Mouse (Mus musculus) erythroblast, embryonic 14.5 days (primary cell): ENCODE measurements around the gene Ccdc124. TPM values are rescaled to one million over a fixed set of nuclear protein-coding genes. Genes with fewer than 3 reads are reported as not detected.

Experiments
- H3K27me3 ChIP-seq: 2 replicates; pipeline ENCODE4 v1.6.1; 2012; ENCODE audit warnings: inconsistent platforms; ENCODE audit not compliant: control insufficient read depth
- H3K36me3 ChIP-seq: 2 replicates; pipeline ENCODE4 v1.6.1; 2012; ENCODE audit warnings: mild to moderate bottlenecking, inconsistent platforms; ENCODE audit not compliant: control insufficient read depth
- H3K4me1 ChIP-seq: 2 replicates; pipeline ENCODE4 v1.6.1; 2012; ENCODE audit warnings: inconsistent platforms; ENCODE audit not compliant: control insufficient read depth
- H3K4me3 ChIP-seq: replicated peaks from 2 replicates; pipeline ENCODE3; 2012; ENCODE audit warnings: moderate library complexity, mild to moderate bottlenecking, inconsistent platforms
- H3K9me3 ChIP-seq: 2 replicates; pipeline ENCODE4 v1.6.1; 2012; ENCODE audit warnings: low read length, inconsistent platforms, mixed read lengths; ENCODE audit not compliant: control insufficient read depth
- GATA1 ChIP-seq: IDR thresholded peaks from 2 replicates; pipeline ENCODE4 v1.6.1; 2012; ENCODE audit warnings: low read length, inconsistent platforms, mixed read lengths
- TAL1 ChIP-seq: IDR thresholded peaks from 3 replicates; pipeline ENCODE4 v1.6.1; 2012; ENCODE audit warnings: low read length, inconsistent platforms, mixed read lengths
- polyA plus RNA-seq: library from polyadenylated mRNA; stranded (reverse); fragments of >175 nt; gene quantifications from 2 replicates; pipeline ENCODE4 v1.2.3, GENCODE M21; 2012

The Ccdc124 gene
- polyA plus RNA-seq = 37.3 and 38.8 TPM in 2 replicates

DNA sequence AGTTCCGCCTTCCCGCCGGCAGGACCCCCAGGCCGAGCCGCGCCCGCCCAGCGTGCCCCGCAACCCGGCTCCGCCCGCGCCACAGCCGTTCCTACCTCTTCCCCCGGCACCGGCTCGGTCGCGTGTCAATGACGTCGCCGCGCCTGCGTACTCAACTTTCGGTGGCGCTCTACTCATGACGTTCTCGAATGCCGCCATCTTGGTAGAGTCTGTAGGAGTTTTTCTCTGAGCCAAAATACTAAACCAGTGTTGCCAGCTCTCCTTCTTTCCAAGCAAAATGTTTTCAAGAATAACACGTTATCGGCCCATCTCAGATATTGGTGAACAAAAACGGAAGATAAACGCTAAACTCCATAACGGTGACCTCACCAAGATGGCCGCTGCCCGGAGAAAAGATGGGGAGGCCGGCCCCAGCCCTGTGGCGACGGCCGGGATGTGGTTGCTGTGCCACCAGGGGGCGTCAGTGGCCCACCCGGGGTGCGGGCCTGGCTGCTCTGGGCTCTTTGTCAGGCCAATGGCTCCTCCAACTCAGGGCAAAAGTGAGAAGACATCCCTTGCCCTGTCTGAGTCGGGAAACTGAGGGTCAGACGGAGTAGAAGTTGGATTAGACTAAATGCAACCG lies at the start of gene Ccdc124:
Ccdc124 (minus strand) TSS at position 572 of the 622 bp plus-strand sequence.
- peaks cover 18% of the 10 kb centered on the region for H3K36me3 ChIP-seq
- peaks cover 5% of the 10 kb centered on the region for H3K27me3 ChIP-seq
- H3K9me3 ChIP-seq = no peaks in the 10 kb centered on the region
- TF ChIP-seq GATA1 (no peak), TAL1 (no peak)
- peak within 1 kb of the TSS; percentile 89 for H3K4me3 ChIP-seq
- peaks cover 63% of the 10 kb centered on the region for H3K4me1 ChIP-seq

DNA sequence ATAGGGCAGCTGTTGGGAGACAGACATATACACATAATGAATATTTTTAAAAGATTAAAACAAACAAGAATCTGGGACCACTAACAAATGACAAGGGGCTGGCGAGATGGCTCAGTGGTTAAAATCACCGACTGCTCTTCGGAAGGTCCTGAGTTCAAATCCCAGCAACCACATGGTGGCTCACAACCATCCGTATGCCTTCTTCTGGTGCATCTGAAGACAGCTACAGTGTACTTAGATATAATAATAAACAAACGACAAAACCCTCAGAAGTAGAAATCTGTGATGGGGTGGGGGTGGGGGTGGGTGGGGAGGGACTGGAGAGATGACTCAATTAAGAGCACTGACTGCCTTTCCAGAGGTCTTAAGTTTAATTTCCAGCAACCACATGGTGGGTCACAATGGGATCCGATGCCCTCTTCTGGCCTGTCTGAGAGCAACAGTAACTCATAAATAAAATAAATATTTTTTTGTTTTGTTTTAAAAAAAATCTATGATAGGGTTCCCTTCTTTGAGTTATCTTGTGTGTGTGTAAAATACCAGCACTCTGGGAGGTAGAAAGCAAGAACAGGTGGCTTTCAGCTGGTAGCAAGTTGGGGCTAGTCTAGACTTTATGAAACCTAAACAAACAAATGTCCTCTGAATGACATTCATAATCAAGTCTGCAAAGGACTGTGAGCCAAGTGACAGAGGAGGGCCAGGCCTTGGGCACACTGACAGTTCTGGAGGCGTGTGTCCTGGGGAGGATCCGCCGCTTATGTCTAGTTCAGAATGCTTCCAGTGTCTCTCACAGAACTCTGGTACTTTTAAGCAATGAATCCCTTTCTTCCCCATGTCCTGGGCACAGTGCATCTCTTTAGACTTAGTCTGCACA lies 46.6 kb upstream of the Ccdc124 start:
- Histone ChIP-seq H3K27me3 (no peaks in the 10 kb centered on the region), H3K4me3 (no peak overlapping the region), H3K9me3 (no peaks in the 10 kb centered on the region), H3K36me3 (peaks cover 38% of the 10 kb centered on the region), H3K4me1 (no peaks in the 10 kb centered on the region)
- TF ChIP-seq GATA1 (no peak), TAL1 (no peak)

DNA sequence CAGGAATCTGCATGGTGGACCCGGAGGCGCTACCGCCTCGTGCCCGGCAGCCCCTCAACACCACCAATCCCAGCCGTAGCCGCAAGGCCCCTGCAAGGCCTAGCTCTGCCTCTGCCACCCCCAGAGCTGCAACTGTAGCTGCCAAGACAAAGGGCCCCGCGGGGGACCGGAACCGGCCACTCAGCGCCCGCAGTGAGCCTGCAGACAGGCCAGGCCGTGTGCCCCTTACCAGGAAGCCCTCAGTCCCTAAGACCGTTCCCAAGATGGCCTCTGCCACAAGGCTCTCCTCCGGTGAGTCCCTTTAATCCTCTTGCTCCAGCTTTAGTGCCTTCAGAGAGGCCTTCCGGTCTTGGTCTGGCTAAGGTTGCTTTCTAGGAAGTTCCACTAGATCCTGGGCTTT lies 41.0 kb upstream of the Ccdc124 start:
- peaks cover 2% of the 10 kb centered on the region; the same call in 1 of the 2 replicates for H3K4me1 ChIP-seq
- no peak overlapping the region for H3K4me3 ChIP-seq
- H3K9me3 ChIP-seq = peaks cover 2% of the 10 kb centered on the region
- no peaks in the 10 kb centered on the region for H3K27me3 ChIP-seq
- TF ChIP-seq GATA1 (no peak), TAL1 (no peak)
- peaks cover 84% of the 10 kb centered on the region for H3K36me3 ChIP-seq

DNA sequence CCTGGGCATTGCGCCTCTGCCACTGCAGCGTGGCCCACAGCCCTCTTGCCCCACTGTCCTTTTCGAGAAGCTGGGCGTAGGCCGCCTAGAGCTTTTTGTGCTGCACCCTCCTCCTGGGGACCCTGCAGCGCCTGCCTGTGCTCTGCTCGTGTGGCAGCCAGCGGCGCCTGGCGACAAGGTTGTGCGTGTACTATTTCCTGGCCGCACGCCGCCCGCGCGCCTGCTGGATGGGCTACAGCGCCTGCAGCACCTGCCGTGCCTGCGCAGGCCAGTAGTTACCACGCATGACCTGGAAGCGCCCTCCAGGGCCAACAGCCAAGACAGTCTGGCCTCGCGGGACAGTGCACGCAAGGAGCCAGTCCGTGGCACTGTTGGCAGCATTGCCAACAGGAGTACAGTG lies 39.8 kb upstream of the Ccdc124 start:
- TF ChIP-seq TAL1 (no peak), GATA1 (no peak)
- peaks cover 6% of the 10 kb centered on the region for H3K4me1 ChIP-seq

DNA sequence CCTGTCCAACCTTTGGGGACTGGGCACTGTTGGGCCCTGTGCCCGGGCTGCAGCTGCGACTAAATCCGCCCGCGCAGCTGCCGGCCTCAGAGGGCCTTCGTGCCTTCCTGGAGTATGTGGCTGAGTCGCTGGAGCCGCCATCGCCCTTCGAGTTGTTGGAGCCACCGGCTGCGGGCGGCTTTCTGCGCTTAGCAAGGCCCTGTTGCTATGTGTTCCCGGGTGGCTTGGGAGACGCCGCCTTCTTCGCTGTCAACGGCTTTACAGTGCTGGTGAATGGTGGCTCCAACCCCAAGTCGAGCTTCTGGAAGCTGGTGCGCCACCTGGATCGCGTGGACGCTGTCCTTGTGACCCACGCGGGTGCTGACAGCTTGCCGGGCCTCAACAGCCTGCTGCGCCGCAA lies 39.2 kb upstream of the Ccdc124 start:
- Histone ChIP-seq H3K27me3 (no peaks in the 10 kb centered on the region), H3K4me1 (peaks cover 6% of the 10 kb centered on the region), H3K9me3 (peaks cover 2% of the 10 kb centered on the region), H3K4me3 (no peak overlapping the region), H3K36me3 (peaks cover 79% of the 10 kb centered on the region)
- TF ChIP-seq GATA1 = no peak
- TF ChIP-seq TAL1 = no peak

More for the DNA sequence above, 39.8 kb upstream of the Ccdc124 start:
- H3K36me3 ChIP-seq = peaks cover 84% of the 10 kb centered on the region
- no peaks in the 10 kb centered on the region for H3K27me3 ChIP-seq
- no peak overlapping the region for H3K4me3 ChIP-seq
- H3K9me3 ChIP-seq = peaks cover 2% of the 10 kb centered on the region

DNA sequence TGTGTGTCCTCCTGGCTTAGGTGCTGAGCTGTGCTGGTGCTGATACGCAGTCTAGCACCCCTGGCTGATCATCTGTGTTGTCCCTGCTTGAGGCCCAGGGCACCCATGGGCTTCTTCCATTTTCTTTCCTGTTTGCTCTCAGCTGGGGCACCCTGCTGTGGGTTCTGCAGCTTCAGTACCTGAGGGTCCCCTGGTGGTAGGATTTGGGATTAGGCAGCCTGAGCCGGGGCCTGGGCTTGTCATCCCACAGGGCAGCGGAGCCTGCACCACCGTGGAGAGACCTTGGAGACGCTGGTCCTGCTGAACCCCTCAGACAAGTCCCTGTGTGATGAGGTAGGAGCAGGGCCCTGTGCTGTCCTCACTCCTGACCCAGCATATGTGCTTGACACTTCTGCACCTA lies 37.9 kb upstream of the Ccdc124 start:
- no peaks in the 10 kb centered on the region for H3K27me3 ChIP-seq
- no peak overlapping the region for H3K4me3 ChIP-seq

DNA sequence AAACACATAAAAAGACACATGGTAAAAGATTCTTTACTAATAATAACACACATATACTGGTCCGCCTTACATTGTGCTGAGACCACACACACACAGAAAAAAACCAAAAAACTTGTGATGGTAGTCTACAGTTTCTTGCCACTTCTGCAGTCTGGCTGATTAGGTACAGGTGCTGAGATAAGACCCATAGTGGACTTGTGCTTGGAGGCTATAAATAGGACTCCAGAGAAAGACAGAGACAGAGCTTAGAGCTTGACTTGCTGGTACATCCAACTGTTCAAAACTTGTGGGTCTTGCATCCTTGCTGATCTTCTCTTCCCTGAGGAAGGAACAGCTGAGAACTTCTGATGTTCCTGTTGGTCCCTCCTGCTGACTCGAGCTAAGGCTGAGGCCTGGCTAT lies 33.8 kb upstream of the Ccdc124 start:
- Histone ChIP-seq H3K27me3 (peaks cover 7% of the 10 kb centered on the region), H3K9me3 (no peaks in the 10 kb centered on the region), H3K4me3 (no peak overlapping the region), H3K4me1 (peaks cover 36% of the 10 kb centered on the region), H3K36me3 (peaks cover 28% of the 10 kb centered on the region)
- no peak for TF ChIP-seq GATA1
- TF ChIP-seq TAL1 = no peak

More for the DNA sequence above, 37.9 kb upstream of the Ccdc124 start:
- Histone ChIP-seq H3K36me3 (peaks cover 69% of the 10 kb centered on the region), H3K4me1 (peaks cover 19% of the 10 kb centered on the region), H3K9me3 (peaks cover 2% of the 10 kb centered on the region)
- no peak for TF ChIP-seq GATA1
- no peak for TF ChIP-seq TAL1

DNA sequence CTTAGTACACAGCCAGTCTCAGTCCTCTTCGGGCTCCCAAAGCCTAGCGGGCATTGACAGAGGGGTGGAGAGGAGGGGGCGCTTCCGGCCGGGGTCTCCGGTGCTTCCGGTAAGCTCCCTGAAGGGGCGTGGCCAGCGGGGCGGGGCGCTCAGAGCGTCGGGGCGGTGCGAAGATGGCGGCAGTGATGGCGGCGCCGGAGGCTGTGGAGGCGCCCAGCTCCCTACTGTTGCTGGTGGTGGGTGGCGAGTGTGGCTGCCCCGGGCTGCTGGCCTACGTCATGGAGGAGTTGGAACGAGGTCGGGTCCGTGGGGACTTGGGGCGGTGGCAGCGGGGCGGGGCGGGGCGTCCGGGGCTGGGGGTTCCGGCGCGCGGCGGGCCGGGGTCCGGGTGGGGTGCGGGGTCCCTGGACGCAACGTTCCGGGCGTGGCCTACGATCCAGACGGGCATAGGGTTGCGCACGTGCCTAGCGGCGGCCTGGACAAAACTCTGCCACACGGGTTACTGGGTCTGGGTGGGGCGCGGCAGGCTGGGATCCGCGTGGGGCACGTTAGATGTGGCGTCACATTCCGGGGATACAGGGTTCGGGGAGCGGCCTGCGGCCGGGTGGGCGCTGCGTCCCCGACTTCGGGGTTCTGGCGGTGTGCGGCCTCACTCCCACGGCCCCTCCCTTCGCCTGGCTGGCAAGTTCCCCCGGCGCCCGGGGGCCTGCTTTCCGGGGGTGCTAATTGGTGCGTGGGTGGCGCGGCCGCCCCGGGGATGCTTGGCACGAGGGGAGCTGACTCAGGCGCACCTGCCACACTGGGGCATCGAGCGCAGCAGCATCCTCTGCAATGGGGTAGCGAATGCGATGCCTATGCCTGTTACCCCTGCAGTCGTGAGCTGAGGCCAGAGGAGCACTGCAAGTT lies 32.3 kb upstream of the Ccdc124 start, which contains the start of gene Map1s:
Map1s (plus strand) TSS at position 102 of the 906 bp plus-strand sequence.
- H3K9me3 ChIP-seq = no peaks in the 10 kb centered on the region
- H3K4me3 ChIP-seq = peak within 1 kb of the TSS; percentile 80
- peaks cover 9% of the 10 kb centered on the region for H3K27me3 ChIP-seq
- H3K36me3 ChIP-seq = peaks cover 14% of the 10 kb centered on the region
- peaks cover 36% of the 10 kb centered on the region for H3K4me1 ChIP-seq
- TF ChIP-seq TAL1 (no peak), GATA1 (no peak)
